Mouse (Mus musculus): ENCODE measurements at regions not wholly inside any gene's neighbourhood (a gene's known extent, or its start where the extent isn't known, plus 50 kb on each side); places are given as distances from the start of the nearest gene placed in this dataset.

DNA sequence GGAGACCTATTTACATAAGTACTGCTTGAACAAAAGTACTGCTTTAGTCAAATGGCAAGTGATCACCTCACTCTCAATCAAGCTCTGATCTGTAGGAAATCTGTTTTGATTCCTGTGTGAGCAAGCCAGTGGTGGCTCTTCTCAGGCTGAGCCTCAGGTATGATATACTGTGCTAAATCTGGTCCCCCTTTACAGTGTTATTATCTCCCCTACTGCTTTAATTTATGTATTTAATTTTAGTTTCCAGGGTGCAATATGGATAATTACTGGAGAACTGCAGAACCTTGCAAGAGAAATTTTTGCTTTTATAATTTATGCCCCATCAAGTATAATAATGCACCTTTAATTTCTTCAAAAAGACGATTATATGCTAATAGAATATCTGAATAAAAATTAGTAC, 341.3 kb upstream of the Alcam start:
- no peak for ATAC-seq (replicated peaks; ENCODE audit: poor library complexity, severe bottlenecking)

DNA sequence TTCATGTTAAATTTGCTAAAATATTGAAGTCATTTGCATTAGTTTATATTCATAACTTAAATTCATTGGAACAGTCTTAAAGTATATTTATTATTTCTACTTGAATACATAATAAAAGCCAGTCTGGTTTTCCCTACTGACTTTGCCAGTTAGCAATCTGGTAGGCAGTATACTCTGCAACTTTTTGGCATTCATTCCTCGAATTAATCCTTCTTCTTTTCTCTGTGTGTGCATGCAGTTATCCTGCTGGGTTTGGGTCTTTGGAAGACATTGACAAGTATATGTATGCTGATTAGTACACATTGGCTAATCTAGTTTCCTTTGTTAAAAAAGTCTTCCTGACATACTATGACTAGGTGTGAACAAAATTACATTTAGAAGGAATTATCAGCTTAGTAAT, 336.1 kb upstream of the Alcam start:
- ATAC-seq (replicated peaks; ENCODE audit: poor library complexity, severe bottlenecking), result no peak

DNA sequence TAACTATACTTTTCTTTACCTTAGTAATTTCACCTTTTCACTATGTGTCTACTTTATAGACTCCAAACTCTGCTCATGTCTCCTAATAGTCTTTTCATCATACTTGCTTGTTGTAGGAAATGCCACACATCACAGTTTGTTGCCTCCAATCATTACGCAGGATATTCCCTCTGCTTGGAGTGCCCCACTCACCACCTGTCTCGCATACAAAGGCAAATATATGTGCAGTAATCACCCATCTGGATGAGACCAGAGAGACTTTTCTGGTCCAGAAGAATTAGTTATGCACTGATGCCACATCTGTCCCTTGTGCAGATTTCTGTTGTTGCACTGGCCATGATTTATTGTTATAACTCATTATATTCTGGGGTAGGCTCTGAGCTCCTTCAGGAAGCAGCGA, 293.9 kb upstream of the Alcam start:
- ATAC-seq (replicated peaks; ENCODE audit: poor library complexity, severe bottlenecking), result no peak

DNA sequence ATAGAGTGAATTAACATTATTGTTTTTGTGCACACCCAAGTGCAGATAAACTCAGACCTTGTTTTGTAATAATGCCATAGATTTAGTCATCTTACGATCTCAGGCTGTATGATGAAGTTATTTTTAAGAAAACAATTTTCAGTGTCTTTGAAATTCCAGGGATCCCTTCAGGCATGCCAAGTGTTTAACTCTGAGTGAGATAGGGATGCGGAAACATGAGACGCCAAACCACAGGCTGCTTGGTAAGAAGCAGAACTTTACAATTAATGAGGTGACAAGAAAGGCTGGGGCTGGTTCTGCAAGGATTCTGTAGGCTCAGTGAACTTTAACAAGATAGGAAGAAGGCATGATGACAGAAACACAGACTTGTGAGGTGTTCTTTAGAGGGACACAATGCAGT, 292.3 kb upstream of the Alcam start:
- no peak for ATAC-seq (replicated peaks; ENCODE audit: poor library complexity, severe bottlenecking)

DNA sequence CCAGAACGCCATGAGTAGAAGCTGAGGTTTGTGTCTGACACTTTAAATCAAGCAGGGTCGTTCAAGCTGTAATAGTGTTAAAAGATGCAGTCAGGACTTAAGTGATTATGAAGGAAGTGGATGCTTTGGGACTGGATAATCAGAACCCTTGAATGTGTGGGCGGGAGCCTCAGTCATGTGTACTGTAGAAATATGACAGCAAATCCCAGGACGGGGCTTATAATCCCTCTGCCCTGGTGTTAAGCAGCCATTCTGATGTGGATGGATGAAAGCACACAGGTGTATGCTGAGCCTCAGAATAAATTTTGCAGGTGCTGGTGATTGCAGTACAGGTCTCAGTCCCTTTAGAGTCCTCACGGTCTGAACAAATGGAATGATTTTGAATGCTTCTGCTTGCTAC, 290.8 kb upstream of the Alcam start:
- ATAC-seq (replicated peaks; ENCODE audit: poor library complexity, severe bottlenecking), result no peak

DNA sequence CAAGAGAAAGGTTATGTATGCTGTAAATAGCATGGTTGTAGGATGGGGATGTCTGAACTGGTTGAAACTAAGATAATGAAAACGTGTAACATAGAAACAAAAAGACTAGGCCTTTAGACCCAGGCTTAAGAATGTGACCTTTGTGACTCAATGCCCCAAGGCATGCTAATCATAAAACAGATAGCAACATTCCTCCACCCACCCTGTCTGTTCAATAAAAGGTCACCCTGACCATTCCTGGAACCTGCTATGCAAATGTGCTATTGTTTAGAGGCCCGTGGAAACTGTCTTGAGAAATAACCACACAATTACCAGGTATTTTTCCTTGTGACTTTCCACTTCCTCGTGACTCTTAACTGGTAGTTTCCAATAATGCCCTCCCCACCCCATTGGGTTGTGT, 288.3 kb upstream of the Alcam start:
- ATAC-seq (replicated peaks; ENCODE audit: poor library complexity, severe bottlenecking), result no peak

DNA sequence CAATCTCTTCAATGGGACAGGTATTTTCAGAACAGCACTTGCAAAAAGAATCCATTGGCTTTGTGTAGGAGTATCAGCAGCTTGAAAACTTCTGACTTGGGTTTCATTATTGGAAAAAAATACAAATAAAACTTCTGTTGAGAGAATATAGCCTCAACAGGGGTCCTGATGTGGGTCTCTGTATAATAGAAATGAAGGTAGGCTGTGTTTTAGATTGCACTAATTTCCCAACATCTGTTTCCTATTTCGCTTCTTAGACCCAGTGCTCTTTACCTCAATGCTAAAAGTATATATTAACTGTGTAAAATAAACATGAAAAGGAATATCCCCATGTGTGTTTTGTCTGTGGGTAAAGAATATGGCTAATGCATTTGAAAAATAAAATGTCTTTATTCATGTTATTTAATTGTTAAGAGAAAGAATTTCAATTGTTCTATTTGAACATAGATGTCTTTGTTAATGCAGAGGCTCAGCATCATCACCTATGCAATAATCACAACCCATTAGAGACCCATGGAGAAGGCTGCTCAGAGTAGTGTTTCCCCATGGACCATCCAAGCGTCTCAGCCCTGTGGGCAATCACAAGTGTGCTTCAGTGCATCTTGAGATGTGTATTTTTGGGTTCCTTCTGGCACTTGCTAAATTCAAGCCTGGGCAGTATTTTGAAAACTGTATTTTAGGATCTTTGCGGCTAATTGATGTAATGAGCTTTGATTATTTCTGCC, 272.4 kb upstream of the Alcam start:
- no peak for ATAC-seq (replicated peaks; ENCODE audit: poor library complexity, severe bottlenecking)

DNA sequence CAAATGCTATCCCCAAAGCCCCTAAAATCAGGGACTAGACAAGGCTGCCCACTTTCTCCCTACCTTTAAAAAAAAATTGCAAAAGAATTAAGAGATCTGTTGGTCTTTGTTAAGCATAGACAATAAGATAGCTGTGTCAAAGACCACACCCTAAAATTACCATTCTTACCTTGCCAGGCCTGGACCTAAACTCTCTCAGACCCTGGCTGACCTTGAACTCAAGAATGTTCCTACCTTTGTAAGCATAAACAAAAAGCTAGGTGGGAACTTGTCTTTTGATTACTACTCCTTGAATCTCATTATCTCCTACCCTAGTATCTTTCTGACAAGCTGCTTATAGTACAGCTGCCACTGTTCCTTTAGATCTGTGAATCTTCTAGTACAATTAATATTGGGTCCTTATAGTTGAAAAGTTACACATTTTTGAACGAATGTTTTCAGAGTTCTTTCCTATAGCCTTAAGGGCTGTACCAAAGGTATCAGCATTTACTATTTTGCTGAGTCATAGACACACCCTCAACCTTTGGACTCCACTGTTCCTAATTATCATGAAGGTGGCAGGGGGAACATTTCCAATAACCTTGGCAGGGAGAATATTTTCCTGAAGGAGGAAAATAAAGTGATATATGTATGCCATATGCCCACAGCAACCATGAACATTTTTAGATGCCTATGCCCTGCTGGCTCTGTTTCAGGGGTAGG, 264.5 kb upstream of the Alcam start:
- ATAC-seq (replicated peaks; ENCODE audit: poor library complexity, severe bottlenecking), result no peak

DNA sequence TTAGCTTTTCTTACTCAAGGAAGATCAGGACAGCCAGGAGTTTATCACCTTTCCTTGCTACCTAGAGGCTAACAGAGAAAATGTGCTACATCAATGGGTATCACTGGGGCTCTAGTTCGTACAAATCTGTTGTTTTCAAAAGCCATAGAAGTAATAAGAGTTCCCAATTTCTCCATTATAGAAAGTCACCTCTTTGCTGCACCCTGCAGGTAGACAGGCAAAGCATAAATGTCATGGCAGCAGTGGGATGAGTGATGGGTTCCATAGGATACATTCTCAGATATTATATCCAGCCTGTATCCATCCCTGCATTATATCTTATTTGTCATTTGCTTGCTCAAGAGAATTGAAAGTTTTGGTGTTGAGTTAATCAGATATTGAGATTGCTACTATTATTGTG, 236.4 kb upstream of the Alcam start:
- no peak for ATAC-seq (replicated peaks; ENCODE audit: poor library complexity, severe bottlenecking)

DNA sequence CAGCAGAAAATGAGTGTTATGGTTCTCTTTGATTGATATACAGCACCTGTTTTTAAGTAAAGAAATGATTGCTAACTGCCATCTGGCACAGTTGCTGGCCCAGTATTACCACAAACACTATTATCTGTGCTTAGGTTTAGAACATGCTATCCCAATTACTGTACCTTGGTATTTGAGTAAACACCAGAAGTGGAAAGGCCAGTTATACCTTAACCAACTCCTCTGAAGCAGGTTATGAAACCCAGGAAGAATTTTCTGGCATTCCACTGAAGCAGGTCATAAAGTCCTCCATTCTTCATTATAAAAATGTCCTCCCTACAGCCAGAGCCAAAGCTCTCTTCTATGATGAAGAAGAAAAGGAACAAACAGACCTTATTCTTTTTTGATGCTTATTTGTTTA, 201.0 kb upstream of the Alcam start:
- no peak for ATAC-seq (replicated peaks; ENCODE audit: poor library complexity, severe bottlenecking)

All from granulocyte monocyte progenitor cell, adult 5-6 weeks (primary cell).